Mouse (Mus musculus) stomach, postnatal 0 days (tissue): ENCODE measurements around the gene Appbp2. TPM values are rescaled to one million over a fixed set of nuclear protein-coding genes. Genes with fewer than 3 reads are reported as not detected.

Experiments
- ATAC-seq: fragments of 200-750 bp; cut with Nextera tagmentation; 2 replicates; pipeline ENCODE4 v1.8.0; 2017; ENCODE audit not compliant: low FRiP score, low TSS enrichment
- DNase-seq: peaks from one replicate; pipeline ENCODE4 v3.0.0-alpha.2; 2016; ENCODE audit warnings: low spot score
- H3K27ac ChIP-seq: fragments of 300-500 bp; sonication (generic); replicated peaks from 2 replicates; pipeline ENCODE4 v1.5.1; 2014; ENCODE audit warnings: mild to moderate bottlenecking, control low read depth
- H3K27me3 ChIP-seq: fragments of 300-500 bp; sonication (generic); 2 replicates; pipeline ENCODE4 v1.6.1; 2014; ENCODE audit warnings: low read length; ENCODE audit not compliant: control insufficient read depth, insufficient read depth
- H3K36me3 ChIP-seq: fragments of 300-500 bp; sonication (generic); 2 replicates; pipeline ENCODE4 v1.6.1; 2014; ENCODE audit warnings: low read length, mixed read lengths; ENCODE audit not compliant: control insufficient read depth, insufficient read depth
- H3K4me1 ChIP-seq: fragments of 300-500 bp; sonication (generic); replicated peaks from 2 replicates; pipeline ENCODE4 v1.6.1; 2014; ENCODE audit warnings: antibody characterized with exemption; ENCODE audit not compliant: control insufficient read depth, insufficient read depth
- H3K4me2 ChIP-seq: fragments of 300-500 bp; sonication (generic); replicated peaks from 2 replicates; pipeline ENCODE4 v1.6.1; 2014; ENCODE audit warnings: low read depth, mild to moderate bottlenecking, control low read depth, moderate library complexity
- H3K4me3 ChIP-seq: fragments of 300-500 bp; sonication (generic); 2 replicates; pipeline ENCODE4 v1.5.1; 2014; ENCODE audit warnings: low read depth, low read length, control low read depth
- H3K9ac ChIP-seq: fragments of 300-500 bp; sonication (generic); 2 replicates; pipeline ENCODE4 v1.6.1; 2014; ENCODE audit warnings: mild to moderate bottlenecking, low read length, control low read depth, mixed read lengths
- H3K9me3 ChIP-seq: fragments of 300-500 bp; sonication (generic); 2 replicates; pipeline ENCODE4 v1.6.1; 2016; ENCODE audit warnings: low read length; ENCODE audit not compliant: control insufficient read depth
- CTCF ChIP-seq: IDR thresholded peaks from 2 replicates; pipeline ENCODE4 v1.5.1; 2016; ENCODE audit warnings: antibody characterized with exemption, low read depth, mild to moderate bottlenecking, moderate library complexity
- EP300 ChIP-seq: optimal IDR thresholded peaks from 2 replicates; pipeline ENCODE3; 2016; ENCODE audit warnings: antibody characterized with exemption
- WGBS: fragments of 180-500 bp; shearing (Covaris S2); extraction: QIAGEN DNeasy Blood & Tissue Kit; methylation state at CpG from one replicate; pipeline ENCODE4 v1.1.7; 2014; 5-methylcytosine and 5-hydroxymethylcytosine counted together
- polyA plus RNA-seq: library from polyadenylated mRNA; unstranded; fragments of >200 nt; fragmentation: Nextera tagmentation; extraction: Ambion mirVana; gene quantifications from 2 replicates; pipeline ENCODE4 v1.2.1, GENCODE M21; 2015

Gene Appbp2
- polyA plus RNA-seq, 1 experiment from 2014 or later: 23.1 TPM

DNA sequence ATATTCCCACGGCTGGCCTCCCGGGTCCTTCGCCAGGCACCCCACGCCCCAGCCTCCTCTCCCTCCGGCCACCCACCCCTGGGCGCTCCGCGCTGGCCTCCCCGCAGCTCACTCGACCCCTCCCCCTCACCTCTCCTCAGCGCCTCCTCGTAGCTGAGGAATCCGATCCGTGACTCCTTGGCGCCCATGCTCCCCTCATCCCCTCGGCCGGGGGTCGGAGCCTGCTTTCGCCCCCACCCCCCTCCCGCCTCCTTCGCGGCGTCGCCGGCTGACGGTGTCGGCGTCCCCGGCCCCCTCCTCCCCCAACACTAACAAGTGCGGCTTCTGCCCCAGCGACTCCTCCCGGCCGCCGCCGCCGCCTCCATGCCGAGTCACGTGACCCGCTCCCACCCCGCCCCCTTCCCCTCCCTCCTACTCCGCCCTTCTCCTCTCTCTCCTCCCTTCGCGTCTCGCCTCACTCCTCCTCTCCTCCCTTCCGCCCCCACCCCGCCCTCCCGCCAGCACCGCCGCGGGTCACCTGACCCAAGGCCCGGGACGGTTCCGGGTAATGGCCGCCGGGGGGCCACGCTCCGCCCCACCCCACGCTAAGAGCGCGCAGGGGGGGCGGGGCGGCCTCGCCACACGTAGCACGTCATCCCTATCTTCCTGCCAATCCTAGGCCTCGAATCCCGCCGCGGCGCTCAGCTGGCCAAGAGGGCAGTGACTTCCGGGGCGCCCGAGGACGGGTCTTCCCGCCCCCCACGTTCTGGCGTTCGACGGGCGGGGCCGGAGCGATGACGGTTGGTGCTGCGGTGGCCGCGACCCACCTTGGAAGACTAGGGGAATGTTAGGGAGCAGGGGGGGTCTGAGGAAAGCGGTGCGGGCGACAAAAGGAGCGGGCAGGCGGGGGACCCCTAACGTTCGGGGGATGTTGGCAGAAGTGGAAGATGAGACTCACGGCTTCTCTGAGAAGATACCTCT is 95.1 kb downstream of the Appbp2 start, which contains the start of gene Usp32:
Gene Usp32 (minus strand): TSS at position 581 of the 960 bp plus-strand sequence.
- Histone ChIP-seq H3K4me2 (peak within 1 kb of the TSS; percentile 76), H3K4me1 (no peaks in the 10 kb centered on the region), H3K27ac (peak within 1 kb of the TSS; percentile 89), H3K9ac (peak within 1 kb of the TSS; percentile 88), H3K4me3 (peak within 1 kb of the TSS; percentile 87), H3K9me3 (no peaks in the 10 kb centered on the region), H3K36me3 (no peaks in the 10 kb centered on the region), H3K27me3 (no peaks in the 10 kb centered on the region)
- WGBS: under 1% methylated on average over 71 of the region's 94 CpGs
- peak; percentile 99 for ATAC-seq
- TF ChIP-seq EP300 (no peak), CTCF (peak; percentile 29; the same call in 1 of the 2 replicates)
- DNase-seq: peak; percentile 99

GRCm38 (mm10) chr11:85138776-85139474 is 96.0 kb downstream of the Appbp2 start:
- no peaks in the 10 kb centered on the region for H3K36me3 ChIP-seq
- WGBS: 1% methylated on average over 17 of the region's 17 CpGs
- TF ChIP-seq CTCF (no peak), EP300 (no peak)
- H3K27me3 ChIP-seq: no peaks in the 10 kb centered on the region
- peak; percentile 15 for DNase-seq
- peak overlapping the region; percentile 87 for H3K4me3 ChIP-seq
- no peaks in the 10 kb centered on the region for H3K9me3 ChIP-seq
- H3K4me2 ChIP-seq: peak overlapping the region; percentile 76
- no peaks in the 10 kb centered on the region for H3K4me1 ChIP-seq
- 0 out of 2 replicates have a peak, but pooled peaks have one; percentile 0 for ATAC-seq
- peak overlapping the region; percentile 79 for H3K27ac ChIP-seq
- H3K9ac ChIP-seq: peak overlapping the region; percentile 88

Other genes starting within 250 kb of the Appbp2 start
- gene Usp32, start 95.0 kb downstream of the Appbp2 start, polyA plus RNA-seq: 3.0 and 3.4 TPM in 2 replicates
- gene 1700125H20Rik, start 64.7 kb downstream of the Appbp2 start, polyA plus RNA-seq: 0.19 TPM in 1 of 2 replicates, not detected in the other
- 11.0 and 12.4 TPM in 2 replicates for gene Ppm1d, start 76.1 kb upstream of the Appbp2 start, polyA plus RNA-seq
- gene Bcas3, start 118.0 kb upstream of the Appbp2 start, polyA plus RNA-seq: 16.5 and 20.4 TPM in 2 replicates